Mouse (Mus musculus): ENCODE measurements around the gene Zfp282.

DNA sequence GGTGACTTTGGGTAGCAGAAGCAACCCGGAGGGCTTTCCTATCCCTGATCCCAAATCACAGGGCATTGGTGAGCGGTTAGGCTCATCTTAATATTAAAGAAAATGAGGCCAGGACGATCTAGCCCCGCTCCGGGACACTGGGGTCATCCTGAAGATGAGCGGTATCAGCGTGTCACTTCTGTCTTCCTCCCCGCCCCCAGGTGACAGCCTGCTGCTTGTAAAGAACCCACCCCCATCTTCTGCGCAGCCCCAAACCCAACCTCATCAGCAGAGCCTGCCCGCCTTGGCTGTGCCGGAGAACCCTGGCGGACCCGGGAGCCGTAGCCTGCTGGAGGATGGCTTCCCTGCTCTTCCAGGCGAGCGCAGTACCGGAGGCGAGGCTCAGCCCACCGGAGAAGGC lies 27.4 kb downstream of the Zfp282 start:
- TF ChIP-seq CTCF (IDR thresholded peaks at IDR 0.05; ENCODE audit: borderline replicate concordance, control insufficient read depth, extremely low read depth, insufficient read depth, low read length, poor library complexity) = no peak
- no peak for TF ChIP-seq POLR2A (IDR thresholded peaks at IDR 0.05; ENCODE audit: control insufficient read depth, extremely low read depth, insufficient read depth, low read length, poor library complexity)
